Mouse (Mus musculus) effector memory CD4-positive, alpha-beta T cell, adult 7 months (primary cell): ENCODE data around the gene Olfr874. TPM values are rescaled to one million over a fixed set of nuclear protein-coding genes. Genes with fewer than 3 reads are reported as not detected.

Source experiments
- polyA plus RNA-seq: library from polyadenylated mRNA; unstranded; fragments of 100-300 nt; shearing (Covaris generic); gene quantifications from one replicate; pipeline ENCODE4 v1.2.1, GENCODE M21; 2017

Gene Olfr874
- not detected for polyA plus RNA-seq

DNA sequence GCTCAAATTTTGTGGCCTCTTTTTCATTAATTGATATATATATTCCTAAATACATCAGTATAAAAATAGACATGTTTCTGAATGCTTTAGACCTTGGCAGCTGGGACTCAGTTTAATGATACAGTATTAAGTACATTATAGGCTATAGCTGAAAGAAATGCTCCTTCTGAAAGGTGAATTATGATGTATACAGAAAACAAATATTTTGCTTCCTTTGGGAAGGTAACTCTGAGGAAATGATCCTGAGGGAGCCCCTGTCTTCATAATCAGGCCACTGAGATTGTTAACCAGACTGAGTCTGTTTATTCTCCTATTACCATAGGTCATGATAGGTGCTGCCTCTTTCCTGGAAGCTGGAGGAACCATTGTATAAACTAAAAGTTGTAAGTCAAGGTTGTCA, at the start of gene Olfr874:
Gene Olfr874, plus strand, starts transcription at position 301 of the 400 bp plus-strand sequence.

DNA sequence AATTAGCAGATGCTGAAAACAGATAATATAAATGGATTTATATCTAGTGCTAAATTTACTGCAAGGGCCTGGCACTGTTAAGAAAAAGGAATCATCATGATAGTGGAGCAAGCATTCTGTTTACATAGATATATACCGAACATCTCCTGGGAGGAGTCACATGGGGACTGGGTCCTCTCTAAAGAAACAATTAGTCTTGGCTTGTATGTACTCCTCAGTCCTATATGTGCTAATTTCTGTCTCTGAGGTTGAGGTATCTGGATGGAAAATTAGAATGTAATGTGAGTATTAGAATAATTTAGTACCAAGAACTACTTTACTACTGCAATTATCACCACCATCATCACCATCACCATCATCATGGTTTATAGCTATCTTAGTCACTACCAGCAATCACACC, 28.8 kb upstream of the Olfr874 start, which contains the start of gene Olfr160:
Gene Olfr160, minus strand, starts transcription at position 101 of the 400 bp plus-strand sequence.

DNA sequence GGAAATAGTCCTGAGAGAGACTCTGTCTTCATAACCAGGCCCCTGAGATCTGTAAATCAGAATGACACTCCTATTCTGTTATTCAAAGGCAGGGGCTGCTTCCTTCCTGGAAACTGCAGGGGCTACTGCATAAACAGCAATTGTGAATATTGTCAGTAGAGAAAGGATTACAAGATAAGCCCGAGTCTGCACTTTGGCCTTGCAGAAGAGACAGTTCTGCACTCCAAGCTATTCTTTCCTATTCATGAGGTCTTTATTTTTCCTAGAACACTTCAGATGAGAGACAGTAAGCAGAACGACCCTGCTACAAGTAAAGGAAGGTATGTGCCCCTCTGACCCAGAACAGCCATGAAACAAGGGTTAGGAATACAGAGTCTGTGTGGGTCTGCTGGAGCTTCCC, 26.9 kb downstream of the Olfr874 start, which contains the start of gene Olfr875:
Gene Olfr875, plus strand, starts transcription at position 99 of the 400 bp plus-strand sequence.

Other genes starting within 250 kb of the Olfr874 start
- gene Esam, start 217.0 kb upstream of the Olfr874 start, polyA plus RNA-seq = not detected
- gene Vsig2, start 205.9 kb upstream of the Olfr874 start, polyA plus RNA-seq = 0.69 TPM
- 0.44 TPM for gene Nrgn, start 192.2 kb upstream of the Olfr874 start, polyA plus RNA-seq
- 11.1 TPM for gene Siae, start 189.4 kb upstream of the Olfr874 start, polyA plus RNA-seq
- gene Spa17, start 131.4 kb upstream of the Olfr874 start, polyA plus RNA-seq = not detected
- gene Tbrg1, start 87.8 kb upstream of the Olfr874 start, polyA plus RNA-seq = 141 TPM
- gene Panx3, start 75.9 kb upstream of the Olfr874 start, polyA plus RNA-seq = 0.44 TPM
- 0.27 TPM for gene Olfr160, start 28.9 kb upstream of the Olfr874 start, polyA plus RNA-seq
- not detected for gene Olfr875, start 26.8 kb downstream of the Olfr874 start, polyA plus RNA-seq
- gene Olfr876, start 57.9 kb downstream of the Olfr874 start, polyA plus RNA-seq = 0.62 TPM
- 0.13 TPM for gene Olfr877, start 109.2 kb downstream of the Olfr874 start, polyA plus RNA-seq
- gene Olfr145, start 151.6 kb downstream of the Olfr874 start, polyA plus RNA-seq = 0.15 TPM
- 0.26 TPM for gene Olfr878, start 172.7 kb downstream of the Olfr874 start, polyA plus RNA-seq
- gene Olfr881, start 246.7 kb downstream of the Olfr874 start, polyA plus RNA-seq = 0.29 TPM